Mouse (Mus musculus) heart, embryonic 11.5 days (tissue): ENCODE measurements around the gene Nos2. TPM values are rescaled to one million over a fixed set of nuclear protein-coding genes. Genes with fewer than 3 reads are reported as not detected.
"Not testable (repeated sequence)": the region's sequence is repeated elsewhere in the genome, so short reads cannot be mapped to it uniquely, and the experiment has no call there.

Experiments used
- ATAC-seq: fragments of 200-750 bp; cut with Nextera tagmentation; replicated peaks from 2 replicates; pipeline ENCODE4 v1.8.0; 2017; ENCODE audit warnings: moderate library complexity; ENCODE audit not compliant: insufficient number of reproducible peaks, low FRiP score, low TSS enrichment
- H3K27ac ChIP-seq: fragments of 300-500 bp; sonication (generic); 2 replicates; pipeline ENCODE4 v1.5.1; 2014; ENCODE audit warnings: mild to moderate bottlenecking, low read depth, low read length
- H3K27me3 ChIP-seq: fragments of 300-500 bp; sonication (generic); 2 replicates; pipeline ENCODE4 v1.6.1; 2014; ENCODE audit warnings: mild to moderate bottlenecking, low read length, mixed read lengths; ENCODE audit not compliant: control insufficient read depth, insufficient read depth
- H3K36me3 ChIP-seq: fragments of 300-500 bp; sonication (generic); 2 replicates; pipeline ENCODE4 v1.6.1; 2014; ENCODE audit warnings: mild to moderate bottlenecking, low read length, moderate library complexity, mixed read lengths; ENCODE audit not compliant: control insufficient read depth, insufficient read depth
- H3K4me1 ChIP-seq: fragments of 300-500 bp; sonication (generic); 2 replicates; pipeline ENCODE4 v1.6.1; 2014; ENCODE audit warnings: low read length; ENCODE audit not compliant: control insufficient read depth, insufficient read depth
- H3K4me2 ChIP-seq: fragments of 300-500 bp; sonication (generic); 2 replicates; pipeline ENCODE4 v1.6.1; 2014; ENCODE audit warnings: mild to moderate bottlenecking, moderate library complexity
- H3K4me3 ChIP-seq: fragments of 300-500 bp; sonication (generic); 2 replicates; pipeline ENCODE4 v1.5.1; 2014; ENCODE audit warnings: low read depth, low read length
- H3K9ac ChIP-seq: fragments of 300-500 bp; sonication (generic); 2 replicates; pipeline ENCODE4 v1.6.1; 2014; ENCODE audit warnings: mild to moderate bottlenecking, low read depth, low read length, moderate library complexity
- H3K9me3 ChIP-seq: fragments of 300-500 bp; sonication (generic); replicated peaks from 2 replicates; pipeline ENCODE4 v1.6.1; 2016; ENCODE audit warnings: low read length; ENCODE audit not compliant: control insufficient read depth
- WGBS: fragments of 180-500 bp; shearing (Covaris S2); extraction: QIAGEN DNeasy Blood & Tissue Kit; methylation state at CpG from one replicate; pipeline ENCODE4 v1.1.7; 2014; ENCODE audit not compliant: insufficient replicate concordance; 5-methylcytosine and 5-hydroxymethylcytosine counted together
- polyA plus RNA-seq: library from polyadenylated mRNA; unstranded; fragments of >200 nt; fragmentation: Nextera tagmentation; extraction: Ambion mirVana; gene quantifications from 2 replicates; pipeline ENCODE4 v1.2.1, GENCODE M21; 2014

Gene Nos2
- polyA plus RNA-seq, 1 experiment from 2014 or later = 0.11 TPM

DNA sequence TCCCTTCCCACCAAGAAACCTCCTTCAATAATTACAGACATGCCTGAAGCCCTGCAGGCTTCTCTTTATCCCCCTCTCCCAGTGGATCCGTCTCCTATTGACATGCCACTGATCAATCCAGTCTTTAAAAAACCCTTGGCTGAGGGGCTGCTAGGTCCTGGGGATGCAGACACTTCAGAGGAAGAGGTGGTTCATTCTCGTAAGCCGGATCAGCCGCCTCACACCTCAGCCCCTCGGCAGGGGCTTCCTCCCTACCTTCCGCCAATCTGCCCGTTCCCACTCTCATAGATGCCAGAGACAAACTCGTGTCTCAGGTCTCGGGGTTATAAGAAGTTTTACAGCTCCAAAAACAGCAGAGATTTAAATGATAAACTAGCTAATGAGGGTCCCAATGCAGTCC lies 69.5 kb downstream of the Nos2 start:
- no peaks in the 10 kb centered on the region for H3K27me3 ChIP-seq
- WGBS = 87% methylated on average over 9 of the region's 9 CpGs
- H3K4me1 ChIP-seq = no peaks in the 10 kb centered on the region
- no peak overlapping the region for H3K27ac ChIP-seq
- H3K4me3 ChIP-seq = no peak overlapping the region
- no peaks in the 10 kb centered on the region for H3K36me3 ChIP-seq
- peaks cover 6% of the 10 kb centered on the region for H3K9me3 ChIP-seq
- H3K9ac ChIP-seq = no peak overlapping the region
- no peak for ATAC-seq
- no peak overlapping the region for H3K4me2 ChIP-seq

DNA sequence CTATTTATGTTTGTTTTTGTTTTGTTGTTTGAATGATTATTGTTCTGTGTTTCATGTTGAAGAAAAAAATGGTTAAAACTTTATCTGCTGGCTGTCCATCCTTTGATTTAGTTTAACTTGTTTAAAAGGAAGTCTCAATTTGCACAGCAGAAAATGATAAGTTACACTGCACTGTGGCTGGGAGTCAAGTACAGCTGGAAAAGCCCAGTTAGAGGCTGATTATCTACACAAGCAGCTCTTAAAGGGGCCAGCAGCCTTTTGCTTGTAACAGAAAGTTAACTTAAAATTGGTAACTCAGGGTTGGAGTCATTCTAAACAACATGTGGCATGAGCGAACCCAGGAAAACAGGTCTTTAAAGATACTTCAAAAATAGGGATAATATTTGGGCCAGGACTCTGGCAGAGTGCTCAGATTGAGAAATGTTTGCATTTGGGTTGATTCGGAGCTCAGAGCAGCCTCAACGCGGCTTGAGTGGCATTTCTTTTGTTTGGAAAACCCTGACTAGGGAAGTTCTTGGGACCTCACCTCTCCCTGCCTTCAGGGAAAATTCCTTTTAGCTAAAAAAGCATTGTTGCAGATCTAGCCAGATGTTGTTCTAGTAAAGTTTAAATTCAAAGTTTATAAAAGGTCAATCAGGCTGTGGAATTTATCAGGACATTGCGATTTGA lies 70.4 kb downstream of the Nos2 start:
- not testable (repeated sequence) for H3K4me3 ChIP-seq, H3K4me2 ChIP-seq, H3K27me3 ChIP-seq, H3K27ac ChIP-seq, H3K4me1 ChIP-seq, ATAC-seq, H3K9me3 ChIP-seq, H3K36me3 ChIP-seq, H3K9ac ChIP-seq
- 73% methylated on average over 5 of the region's 5 CpGs for WGBS

DNA sequence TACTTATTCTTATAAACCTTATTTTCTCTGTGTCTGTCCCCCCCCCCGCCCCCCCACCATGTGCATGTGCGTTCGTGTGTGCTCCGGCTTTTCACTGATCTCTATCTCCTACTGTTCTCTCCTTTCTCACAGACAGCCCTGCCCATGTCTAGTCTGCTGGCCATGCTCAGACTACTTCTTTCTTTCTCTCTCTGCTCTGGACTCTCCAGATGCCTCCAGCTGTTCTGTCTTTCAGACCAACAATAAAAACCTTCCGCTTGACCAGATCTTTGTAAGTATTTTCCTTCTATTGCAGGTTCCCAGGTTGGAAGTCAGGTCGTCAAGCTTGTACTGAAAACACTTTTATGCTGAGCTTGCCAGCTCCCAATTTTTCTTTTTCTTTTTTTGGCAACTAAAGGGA lies 78.5 kb downstream of the Nos2 start:
- H3K4me3 ChIP-seq = no peak overlapping the region
- H3K9ac ChIP-seq = no peak overlapping the region
- H3K4me2 ChIP-seq = no peak overlapping the region
- no peaks in the 10 kb centered on the region for H3K27me3 ChIP-seq
- no peaks in the 10 kb centered on the region for H3K36me3 ChIP-seq
- ATAC-seq = no peak
- peaks cover 3% of the 10 kb centered on the region for H3K9me3 ChIP-seq
- 72% methylated on average over 6 of the region's 6 CpGs for WGBS
- no peak overlapping the region for H3K27ac ChIP-seq
- peaks cover 13% of the 10 kb centered on the region; the same call in 1 of the 2 replicates for H3K4me1 ChIP-seq

DNA sequence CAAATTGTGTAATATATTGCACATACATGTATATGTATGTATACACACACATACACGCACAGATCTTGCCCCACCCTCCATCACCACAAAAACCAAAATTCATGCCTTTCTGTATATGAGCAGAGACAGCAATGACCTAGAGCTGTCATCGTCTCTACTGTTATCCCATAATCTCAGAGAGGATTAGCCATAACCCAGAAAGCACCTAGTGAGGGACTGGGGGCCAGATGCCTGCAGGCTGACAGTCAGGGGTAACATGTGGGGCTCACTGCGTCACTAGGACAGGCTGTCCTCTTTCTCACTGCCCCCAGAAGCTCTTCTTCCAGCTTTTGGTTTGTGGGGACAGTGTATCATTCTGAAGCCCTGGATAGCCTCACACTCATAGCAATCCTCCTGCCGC lies 81.3 kb downstream of the Nos2 start:
- H3K9me3 ChIP-seq = no peaks in the 10 kb centered on the region
- no peak overlapping the region for H3K4me2 ChIP-seq
- no peak overlapping the region for H3K4me3 ChIP-seq
- ATAC-seq = no peak
- H3K9ac ChIP-seq = no peak overlapping the region
- H3K36me3 ChIP-seq = no peaks in the 10 kb centered on the region
- H3K27me3 ChIP-seq = no peaks in the 10 kb centered on the region
- peaks cover 13% of the 10 kb centered on the region; the same call in 1 of the 2 replicates for H3K4me1 ChIP-seq
- 87% methylated on average over 4 of the region's 4 CpGs for WGBS
- H3K27ac ChIP-seq = peak overlapping the region; percentile 74; the same call in 1 of the 2 replicates

DNA sequence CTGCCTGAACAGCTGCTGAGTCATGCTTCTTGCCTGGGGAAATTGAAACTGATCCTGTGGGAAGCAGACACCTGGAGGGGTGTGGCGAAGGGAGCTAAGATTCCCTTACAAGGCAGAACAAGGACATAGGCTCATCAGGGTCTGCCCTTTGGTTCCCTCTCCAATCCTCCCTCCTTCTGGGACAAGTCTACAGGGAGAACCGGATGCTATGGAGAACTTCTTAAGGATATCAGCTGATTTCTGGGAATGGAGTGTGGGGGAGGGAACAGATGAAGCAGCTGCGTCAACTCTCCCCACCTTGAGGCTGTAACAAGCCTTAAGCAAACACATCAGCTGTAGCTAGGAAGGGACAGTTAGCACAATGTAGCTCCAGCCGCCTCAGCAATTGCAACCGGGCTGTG lies 82.0 kb downstream of the Nos2 start:
- Histone ChIP-seq H3K4me1 (peaks cover 13% of the 10 kb centered on the region; the same call in 1 of the 2 replicates), H3K4me3 (no peak overlapping the region), H3K27me3 (no peaks in the 10 kb centered on the region), H3K9ac (no peak overlapping the region), H3K36me3 (no peaks in the 10 kb centered on the region), H3K4me2 (no peak overlapping the region), H3K9me3 (no peaks in the 10 kb centered on the region), H3K27ac (peak overlapping the region; percentile 74)
- ATAC-seq = no peak
- WGBS = 50% methylated on average over 5 of the region's 5 CpGs

DNA sequence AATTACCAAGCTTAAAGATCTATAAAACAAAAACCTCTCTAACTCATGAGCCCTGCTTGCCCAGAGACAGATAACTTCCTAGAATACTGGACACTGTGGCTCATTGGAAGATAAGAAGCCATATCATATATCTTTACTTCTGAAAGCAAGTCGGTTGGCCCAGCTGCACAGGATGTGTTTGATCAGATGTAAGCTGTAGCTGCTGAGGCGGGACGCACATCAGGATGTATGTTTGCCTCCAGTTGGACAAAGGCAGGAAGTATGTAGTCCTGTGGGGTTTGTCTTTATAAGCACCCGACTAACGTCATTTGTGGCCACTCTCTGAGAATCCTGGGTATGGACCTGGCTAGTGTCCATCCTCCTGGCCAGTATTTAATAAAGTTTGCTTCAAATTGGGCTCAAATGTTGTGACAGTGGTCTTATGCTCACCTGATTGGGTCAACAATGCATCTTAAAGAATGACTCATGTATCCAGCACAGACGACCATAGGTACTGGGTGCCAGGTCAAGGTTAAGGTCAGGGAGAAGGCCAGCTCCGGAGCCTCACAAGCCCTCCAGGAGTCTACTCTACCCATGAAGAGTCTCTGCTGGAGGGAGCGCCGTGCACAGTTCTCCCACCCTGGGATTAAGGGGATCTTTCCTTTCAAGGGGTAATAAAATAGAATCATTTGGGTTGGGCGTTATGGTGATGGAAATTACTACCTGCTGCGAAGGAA lies 82.6 kb downstream of the Nos2 start:
- ATAC-seq = 0 out of 2 replicates have a peak, but pooled peaks have one; percentile 26
- H3K9ac ChIP-seq = no peak overlapping the region
- H3K9me3 ChIP-seq = no peaks in the 10 kb centered on the region
- no peaks in the 10 kb centered on the region for H3K36me3 ChIP-seq
- WGBS = 65% methylated on average over 11 of the region's 11 CpGs
- peaks cover 13% of the 10 kb centered on the region; the same call in 1 of the 2 replicates for H3K4me1 ChIP-seq
- no peaks in the 10 kb centered on the region for H3K27me3 ChIP-seq
- peak overlapping the region; percentile 74 for H3K27ac ChIP-seq
- H3K4me2 ChIP-seq = no peak overlapping the region
- no peak overlapping the region for H3K4me3 ChIP-seq

DNA sequence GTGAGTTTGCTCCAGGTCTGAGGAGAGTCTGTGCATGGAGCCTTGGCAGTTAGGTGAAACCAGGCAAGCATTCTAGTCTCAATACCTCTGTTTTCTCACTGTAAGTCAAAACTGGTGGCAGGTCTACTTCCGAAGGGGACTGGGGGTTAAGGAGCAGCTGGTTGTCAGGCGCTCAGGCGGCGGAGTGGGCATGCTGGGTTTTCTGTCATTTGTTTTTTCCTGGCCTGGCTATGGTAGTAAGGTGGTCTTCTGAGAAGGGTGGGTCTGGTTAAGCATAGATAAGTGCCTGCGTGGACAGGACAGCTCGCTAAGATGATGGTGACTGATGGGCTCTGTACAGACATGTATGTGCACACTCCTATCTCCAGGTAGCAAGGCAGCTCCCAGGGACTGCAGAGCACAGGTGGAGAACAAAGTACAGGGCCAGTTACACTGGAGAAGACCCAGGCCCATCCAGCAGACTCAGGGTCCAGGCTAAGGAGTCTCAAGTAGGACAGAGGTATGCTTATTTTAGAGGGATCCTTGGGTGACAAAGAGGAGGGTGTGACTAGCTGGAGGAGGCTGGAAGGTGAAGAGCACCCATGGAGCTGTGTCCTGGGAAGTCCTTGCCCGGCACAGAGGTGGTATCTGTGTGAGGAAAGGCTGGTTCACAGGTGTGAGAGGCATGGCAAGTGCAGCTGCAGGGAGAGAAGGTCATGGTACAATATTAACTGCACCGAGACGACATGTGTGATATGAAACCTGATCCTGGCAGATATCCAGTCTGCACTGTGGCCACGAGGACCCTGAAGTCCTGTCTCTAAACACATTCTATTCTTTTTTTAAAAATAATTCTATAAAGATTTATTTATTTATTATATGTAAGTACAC lies 83.4 kb downstream of the Nos2 start:
- Histone ChIP-seq H3K27me3 (no peaks in the 10 kb centered on the region), H3K9me3 (no peaks in the 10 kb centered on the region), H3K9ac (no peak overlapping the region), H3K36me3 (no peaks in the 10 kb centered on the region), H3K4me2 (no peak overlapping the region), H3K4me1 (peaks cover 13% of the 10 kb centered on the region; the same call in 1 of the 2 replicates), H3K4me3 (no peak overlapping the region), H3K27ac (peak overlapping the region; percentile 71)
- WGBS = 71% methylated on average over 10 of the region's 10 CpGs
- ATAC-seq = no peak

DNA sequence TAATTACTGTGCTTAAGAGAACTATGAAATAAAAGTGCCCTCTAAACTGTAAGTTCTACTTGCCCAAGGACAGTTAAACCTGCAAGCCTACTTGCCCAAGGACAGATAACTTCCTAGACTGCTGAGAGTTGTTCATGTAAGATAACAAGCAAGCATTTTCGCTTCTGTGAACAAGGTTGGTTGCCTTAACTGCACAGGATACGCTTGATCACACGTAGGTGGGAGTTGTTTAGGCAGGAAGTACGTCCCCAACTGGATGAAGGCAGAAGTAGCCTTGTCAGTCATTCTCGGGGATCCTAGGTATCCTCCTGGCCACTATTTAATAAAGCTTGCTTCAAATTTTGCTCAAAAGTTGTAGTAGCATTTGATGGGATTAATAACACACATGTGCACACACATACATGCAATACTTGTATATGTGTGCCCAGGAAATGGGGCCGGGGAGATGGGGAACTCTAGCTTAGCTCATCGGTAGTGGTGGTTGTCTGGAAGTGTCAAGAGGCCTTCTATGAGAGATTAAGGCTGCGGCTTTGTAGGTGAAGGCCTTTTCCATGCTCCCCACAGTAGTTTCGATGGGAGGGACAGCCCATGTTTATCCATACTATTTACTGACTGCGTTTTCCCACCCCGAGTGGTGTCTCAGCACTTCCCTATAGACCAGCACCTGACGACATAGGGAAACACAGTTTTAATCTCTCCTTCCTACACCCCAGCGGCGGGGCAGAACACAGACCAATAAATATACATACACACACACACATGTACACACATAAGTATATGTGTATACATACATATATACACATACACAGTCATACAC lies 85.2 kb downstream of the Nos2 start:
- Histone ChIP-seq H3K9ac (no peak overlapping the region), H3K9me3 (no peaks in the 10 kb centered on the region), H3K27ac (no peak overlapping the region), H3K36me3 (no peaks in the 10 kb centered on the region), H3K4me2 (no peak overlapping the region), H3K27me3 (no peaks in the 10 kb centered on the region), H3K4me1 (peaks cover 13% of the 10 kb centered on the region; the same call in 1 of the 2 replicates), H3K4me3 (no peak overlapping the region)
- no peak for ATAC-seq
- 77% methylated on average over 14 of the region's 14 CpGs for WGBS
